Mouse (Mus musculus): ENCODE data around the gene Dhx33. TPM values are rescaled to one million over a fixed set of nuclear protein-coding genes. Genes with fewer than 3 reads are reported as not detected.

Gene Dhx33
- total RNA-seq (2017) = 49.7 and 49.9 TPM in 2 replicates

GRCm38 (mm10) chr11:71004316-71004773 lies at the start of gene Dhx33:
TSS of gene Dhx33 (minus strand) at chr11:71004437.
- ATAC-seq (replicated peaks; ENCODE audit: low read depth, poor library complexity, severe bottlenecking) = peak; percentile 98

GRCm38 (mm10) chr11:71052554-71052953 lies 48.3 kb upstream of the Dhx33 start:
- 0 out of 2 replicates have a peak, but pooled peaks have one; percentile 45 for ATAC-seq (replicated peaks; ENCODE audit: low read depth, poor library complexity, severe bottlenecking)

- ATAC-seq (replicated peaks; ENCODE audit: low read depth, poor library complexity, severe bottlenecking) = no peak
These were observed 35.5 kb upstream of the Dhx33 start for GRCm38 (mm10) chr11:71039526-71040298.

- 0 out of 2 replicates have a peak, but pooled peaks have one; percentile 15 for ATAC-seq (replicated peaks; ENCODE audit: low read depth, poor library complexity, severe bottlenecking)
These were observed 29.0 kb upstream of the Dhx33 start, which contains the start of gene 6330403K07Rik for GRCm38 (mm10) chr11:71033163-71033761. TSS of gene 6330403K07Rik (minus strand) at chr11:71033513.

GRCm38 (mm10) chr11:71032491-71033162 lies 28.4 kb upstream of the Dhx33 start:
- no peak for ATAC-seq (replicated peaks; ENCODE audit: low read depth, poor library complexity, severe bottlenecking)

- ATAC-seq (replicated peaks; ENCODE audit: low read depth, poor library complexity, severe bottlenecking) = no peak
These were observed 27.8 kb upstream of the Dhx33 start for GRCm38 (mm10) chr11:71032070-71032469.

- no peak for ATAC-seq (replicated peaks; ENCODE audit: low read depth, poor library complexity, severe bottlenecking)
These were observed 25.3 kb upstream of the Dhx33 start for GRCm38 (mm10) chr11:71029403-71030118.

GRCm38 (mm10) chr11:71028280-71028679 lies 24.0 kb upstream of the Dhx33 start:
- ATAC-seq (replicated peaks; ENCODE audit: low read depth, poor library complexity, severe bottlenecking) = no peak

GRCm38 (mm10) chr11:71019201-71020068 lies 15.2 kb upstream of the Dhx33 start, which contains the start of the genes Mis12 and Derl2:
TSS of gene Mis12 (plus strand) at chr11:71019611.
TSS of gene Derl2 (minus strand) at chr11:71019841.
- peak; percentile 95 for ATAC-seq (replicated peaks; ENCODE audit: low read depth, poor library complexity, severe bottlenecking)

- ATAC-seq (replicated peaks; ENCODE audit: low read depth, poor library complexity, severe bottlenecking) = no peak
These were observed 14.4 kb upstream of the Dhx33 start for GRCm38 (mm10) chr11:71018416-71019200.

- no peak for ATAC-seq (replicated peaks; ENCODE audit: low read depth, poor library complexity, severe bottlenecking)
These were observed 12.8 kb upstream of the Dhx33 start for GRCm38 (mm10) chr11:71017051-71017450.

GRCm38 (mm10) chr11:71012743-71013142 lies 8.5 kb upstream of the Dhx33 start:
- no peak for ATAC-seq (replicated peaks; ENCODE audit: low read depth, poor library complexity, severe bottlenecking)

- ATAC-seq (replicated peaks; ENCODE audit: low read depth, poor library complexity, severe bottlenecking) = no peak
These were observed 4.1 kb upstream of the Dhx33 start for GRCm38 (mm10) chr11:71008321-71008720.

GRCm38 (mm10) chr11:71007831-71008230 lies 3.6 kb upstream of the Dhx33 start:
- ATAC-seq (replicated peaks; ENCODE audit: low read depth, poor library complexity, severe bottlenecking) = no peak

- ATAC-seq (replicated peaks; ENCODE audit: low read depth, poor library complexity, severe bottlenecking) = no peak
These were observed 2.8 kb upstream of the Dhx33 start for GRCm38 (mm10) chr11:71007026-71007425.

GRCm38 (mm10) chr11:71005046-71005445 lies 809 bp upstream of the Dhx33 start:
- ATAC-seq (replicated peaks; ENCODE audit: low read depth, poor library complexity, severe bottlenecking) = no peak

GRCm38 (mm10) chr11:71003611-71004315 lies 474 bp downstream of the Dhx33 start:
- ATAC-seq (replicated peaks; ENCODE audit: low read depth, poor library complexity, severe bottlenecking) = peak; percentile 29

GRCm38 (mm10) chr11:71001167-71001566 lies 3.1 kb downstream of the Dhx33 start:
- ATAC-seq (replicated peaks; ENCODE audit: low read depth, poor library complexity, severe bottlenecking) = no peak

All from common myeloid progenitor, adult 5-6 weeks (primary cell).